Mouse (Mus musculus) monocyte, adult 59 days (primary cell): Measurements from ENCODE around the gene Hook2. TPM values are rescaled to one million over a fixed set of nuclear protein-coding genes. Genes with fewer than 3 reads are reported as not detected.

ENCODE experiments used
- total RNA-seq, 2 experiments: library from RNA; stranded (reverse); gene quantifications; one replicate each; pipeline ENCODE4 v1.2.4; 2023

The Hook2 gene
- total RNA-seq, result 1 to 10 TPM; 2.8 to 3.2 TPM

DNA sequence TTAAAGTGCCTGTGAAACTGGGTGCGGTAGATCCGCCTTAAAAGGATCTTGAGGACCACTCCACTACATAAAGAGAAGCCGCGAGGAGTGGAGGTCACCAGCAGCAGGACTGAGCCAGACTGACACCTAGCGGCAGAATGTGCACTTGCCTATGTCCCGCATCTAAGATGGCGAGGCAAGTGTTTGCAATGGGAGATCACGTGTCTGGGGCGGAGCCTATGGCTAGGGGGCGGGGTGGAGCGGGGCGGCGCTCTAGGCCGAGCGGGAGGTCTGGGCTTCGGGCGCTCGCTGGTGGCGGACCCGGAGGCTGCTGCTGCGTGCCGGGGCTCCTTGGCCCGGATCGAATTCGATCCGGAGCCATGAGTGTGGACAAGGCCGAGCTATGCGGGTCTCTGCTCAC is at the start of gene Hook2:
TSS of gene Hook2 (plus strand) at position 255 of the 400 bp plus-strand sequence.

DNA sequence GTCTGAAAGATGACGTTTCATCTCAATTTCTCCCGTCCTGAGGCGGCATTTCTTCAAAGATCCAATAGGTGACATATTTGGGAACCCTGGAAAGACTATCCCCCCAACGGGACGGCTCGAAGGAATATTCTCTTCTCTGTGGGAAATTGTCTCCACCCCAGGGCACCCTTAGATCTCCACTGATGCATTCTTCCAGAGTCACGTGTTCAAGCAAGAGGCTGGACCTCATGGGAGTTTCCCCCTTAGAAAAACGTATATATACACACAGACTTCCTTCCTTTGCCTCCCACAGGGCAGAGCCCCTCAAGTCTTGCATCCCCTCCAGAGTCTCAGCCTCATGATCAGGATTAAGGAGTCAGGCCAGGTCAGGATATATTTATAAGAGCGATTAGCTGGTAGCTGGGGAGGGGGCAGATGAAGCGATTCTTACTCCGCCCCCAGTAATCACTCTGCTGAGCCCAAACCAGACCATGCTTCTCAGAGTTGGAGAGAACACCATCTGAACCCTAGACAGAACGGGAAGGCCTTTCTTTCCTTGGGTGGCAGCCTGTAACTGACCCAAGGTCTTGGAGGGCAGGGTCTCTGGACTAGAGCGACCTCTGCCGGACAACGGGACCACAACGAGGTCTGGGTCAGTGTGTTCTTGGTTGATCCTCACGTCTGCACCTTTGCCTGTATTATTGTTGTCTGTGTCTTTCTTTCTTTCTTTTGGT is 43.7 kb upstream of the Hook2 start, which contains the start of gene Rtbdn:
TSS of gene Rtbdn (plus strand) at position 464 of the 713 bp plus-strand sequence.

DNA sequence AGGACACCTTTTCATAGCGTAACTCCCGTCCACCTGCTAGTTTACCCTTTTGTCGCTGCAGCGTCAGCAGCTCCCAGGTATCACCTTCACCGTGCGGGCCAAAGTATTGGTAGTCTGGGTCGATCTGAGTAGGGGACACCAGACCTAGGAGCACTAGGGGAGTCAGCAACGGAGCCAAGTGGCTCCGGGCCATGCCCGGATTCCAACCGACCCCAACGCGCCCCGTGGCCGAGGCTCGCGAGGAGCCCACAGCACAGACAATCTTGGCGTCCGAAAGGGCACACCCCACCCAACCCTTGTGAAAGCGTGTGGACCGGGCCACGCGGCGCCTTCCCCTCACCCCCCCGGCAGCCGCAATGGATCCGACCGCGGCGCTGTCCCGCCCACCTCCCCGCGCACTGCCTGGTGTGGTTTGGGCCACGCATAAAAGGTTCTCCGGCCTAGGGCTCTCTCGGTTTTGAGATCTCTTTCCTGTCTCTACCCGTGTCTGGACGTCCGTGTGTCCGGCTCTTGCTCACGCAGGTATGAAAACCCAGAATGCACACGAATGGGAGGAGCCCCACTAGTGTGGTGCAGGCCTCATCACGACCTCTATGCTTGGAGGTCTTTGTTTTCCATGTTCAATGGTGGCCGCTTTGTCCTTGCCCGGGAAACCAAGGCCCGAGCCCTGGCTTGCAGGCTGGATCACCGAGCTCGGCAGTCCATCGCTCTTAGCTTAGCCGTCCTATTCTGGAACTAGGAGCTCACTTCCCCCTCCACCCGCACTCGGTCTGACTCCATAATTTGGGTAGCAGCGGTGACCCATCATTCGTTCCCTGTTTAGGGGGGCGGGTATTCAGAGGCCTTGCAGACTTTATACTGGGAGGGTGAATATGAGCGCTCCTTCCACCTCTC is 20.9 kb upstream of the Hook2 start, which contains the start of the genes Gm49661, Prdx2 and Rnaseh2a:
TSS of gene Gm49661 (minus strand) at position 193 of the 894 bp plus-strand sequence.
TSS of gene Prdx2 (plus strand) at position 347 of the 894 bp plus-strand sequence.
TSS of gene Rnaseh2a (minus strand) at position 527 of the 894 bp plus-strand sequence.

DNA sequence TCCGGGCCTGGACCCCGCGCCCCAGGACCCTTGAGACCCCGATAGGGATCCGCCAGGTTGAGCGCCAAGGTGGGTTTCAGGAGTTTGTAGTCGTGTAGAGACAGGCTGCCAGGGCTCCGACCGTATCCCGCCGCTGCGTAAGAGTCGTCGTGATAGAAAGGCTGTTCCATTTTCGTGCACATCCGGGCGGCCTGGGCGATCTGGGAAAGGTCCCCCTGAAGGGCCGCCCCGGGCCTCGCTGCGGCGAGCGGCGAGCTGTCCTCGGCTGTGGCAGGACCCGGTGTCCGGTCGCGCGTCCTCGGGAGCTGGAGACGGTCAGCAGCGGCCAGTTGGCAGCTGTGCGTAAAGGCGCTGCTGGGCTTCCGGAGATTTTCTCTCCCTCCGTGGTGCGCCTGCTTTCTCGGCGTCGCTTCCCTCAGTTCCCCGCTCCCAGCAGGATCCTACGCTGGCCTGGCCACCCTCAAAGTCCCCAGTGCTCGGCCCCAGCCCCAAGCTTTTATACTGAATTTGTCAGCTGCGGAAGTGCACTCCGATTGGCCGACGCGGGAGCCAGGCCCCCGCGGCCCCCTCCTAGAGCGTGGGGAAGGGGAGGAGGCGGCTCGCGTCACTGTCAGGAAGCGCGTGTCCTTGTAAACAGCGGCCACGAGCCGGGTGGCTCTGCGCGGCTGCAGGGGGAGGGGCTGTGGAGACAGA is 12.0 kb upstream of the Hook2 start, which contains the start of gene Junb:
TSS of gene Junb (minus strand) at position 471 of the 693 bp plus-strand sequence.

DNA sequence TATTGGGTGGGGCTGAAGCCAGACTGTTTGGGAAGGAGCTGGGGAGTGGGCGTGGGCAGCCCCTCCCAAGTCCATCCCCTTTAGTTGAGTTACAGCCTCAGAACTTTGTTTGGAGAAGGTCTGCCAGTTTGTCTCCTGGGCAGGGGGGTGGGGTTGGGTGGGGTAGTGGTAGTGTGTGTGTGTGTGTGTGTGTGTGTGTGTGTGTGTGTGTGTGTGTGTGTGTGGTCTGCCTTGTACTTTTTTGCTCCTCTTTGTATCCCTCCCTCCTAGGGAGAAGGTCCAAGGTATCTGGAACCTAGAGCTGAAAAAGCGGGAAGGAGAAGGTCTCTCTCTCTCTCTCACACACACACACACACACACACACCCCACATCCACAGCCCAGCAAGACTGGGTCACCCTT is 24.0 kb downstream of the Hook2 start, which contains the start of gene Best2:
TSS of gene Best2 (minus strand) at position 101 of the 400 bp plus-strand sequence.

DNA sequence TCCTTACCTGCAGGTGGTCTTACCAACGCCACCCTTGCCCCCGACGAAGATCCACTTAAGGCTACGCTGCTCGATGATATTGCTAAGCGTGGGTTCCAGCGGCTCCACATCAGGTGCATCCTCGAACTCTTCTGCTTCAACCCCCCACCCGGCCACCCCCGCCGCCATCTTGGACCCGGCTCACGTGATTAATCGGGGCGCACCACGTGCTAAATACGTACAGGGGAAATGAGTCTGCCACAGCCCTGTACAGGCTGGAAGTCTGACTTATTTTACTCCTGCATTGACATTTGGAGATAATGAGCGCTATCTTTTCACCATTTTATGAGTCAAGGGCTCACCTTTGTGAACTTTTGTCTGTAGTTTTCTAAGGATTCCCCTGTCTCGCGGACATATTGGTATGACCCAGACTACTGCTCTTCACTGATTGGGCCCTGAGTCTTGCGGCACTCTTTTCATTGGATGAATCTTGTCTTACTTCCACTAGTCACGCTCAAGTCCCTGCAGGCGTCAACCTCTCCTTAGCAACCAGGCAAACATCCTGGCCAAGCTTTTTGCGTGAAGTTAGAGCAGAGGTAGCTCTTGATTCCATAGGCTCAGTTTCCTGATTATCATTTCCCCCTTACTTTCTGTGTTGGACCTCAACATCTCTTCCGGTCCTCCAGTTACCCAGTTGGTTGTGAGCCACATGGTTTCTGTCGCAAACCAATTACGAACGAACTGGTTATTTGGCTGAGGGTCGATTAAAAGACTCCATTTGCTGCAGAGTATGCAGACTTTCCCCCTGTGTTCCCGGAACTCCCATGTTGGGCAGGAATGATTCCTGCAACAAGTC is 34.9 kb downstream of the Hook2 start, which contains the start of gene Asna1:
TSS of gene Asna1 (minus strand) at position 184 of the 835 bp plus-strand sequence.

DNA sequence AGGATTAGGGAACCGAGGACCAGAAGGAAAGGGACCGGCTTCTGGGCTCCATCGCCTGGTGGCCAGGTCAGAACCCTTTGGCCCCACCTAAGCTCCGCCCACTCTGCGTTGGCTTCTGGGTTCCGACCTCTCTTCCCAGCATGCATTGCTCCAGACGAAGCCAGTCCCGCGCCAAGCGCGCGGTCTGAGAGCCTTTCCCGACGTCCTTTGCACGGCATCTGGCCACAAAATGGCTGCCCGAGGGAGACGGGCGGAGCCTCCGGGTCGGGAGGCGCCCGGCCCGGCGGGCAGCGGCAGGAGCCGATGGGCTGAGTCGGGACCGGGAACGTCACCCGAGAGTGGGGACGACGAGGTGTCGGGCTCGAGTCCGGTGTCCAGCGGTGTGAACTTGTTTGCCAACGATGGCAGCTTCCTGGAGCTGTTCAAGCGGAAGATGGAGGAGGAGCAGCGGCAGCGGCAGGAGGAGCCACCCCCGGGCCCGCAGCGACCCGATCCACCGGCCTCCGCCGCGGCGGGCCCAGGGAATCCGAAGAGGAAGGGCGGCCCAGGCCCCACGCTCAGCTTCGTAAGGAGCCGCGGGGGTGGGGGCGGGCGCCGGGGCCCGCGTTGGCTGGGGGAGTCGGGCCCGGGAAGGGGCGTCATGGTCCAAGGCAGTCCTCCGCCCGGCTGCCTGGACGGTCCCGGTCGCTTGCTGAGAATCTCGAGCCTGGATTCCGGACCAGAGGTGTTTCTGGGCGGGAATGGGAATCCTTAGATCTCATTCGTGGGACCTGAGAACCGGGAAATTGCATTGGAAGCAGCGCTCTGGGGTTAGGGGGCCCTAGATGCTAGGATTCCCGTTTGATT is 36.5 kb downstream of the Hook2 start, which contains the start of gene Trir:
TSS of gene Trir (plus strand) at position 154 of the 846 bp plus-strand sequence.

DNA sequence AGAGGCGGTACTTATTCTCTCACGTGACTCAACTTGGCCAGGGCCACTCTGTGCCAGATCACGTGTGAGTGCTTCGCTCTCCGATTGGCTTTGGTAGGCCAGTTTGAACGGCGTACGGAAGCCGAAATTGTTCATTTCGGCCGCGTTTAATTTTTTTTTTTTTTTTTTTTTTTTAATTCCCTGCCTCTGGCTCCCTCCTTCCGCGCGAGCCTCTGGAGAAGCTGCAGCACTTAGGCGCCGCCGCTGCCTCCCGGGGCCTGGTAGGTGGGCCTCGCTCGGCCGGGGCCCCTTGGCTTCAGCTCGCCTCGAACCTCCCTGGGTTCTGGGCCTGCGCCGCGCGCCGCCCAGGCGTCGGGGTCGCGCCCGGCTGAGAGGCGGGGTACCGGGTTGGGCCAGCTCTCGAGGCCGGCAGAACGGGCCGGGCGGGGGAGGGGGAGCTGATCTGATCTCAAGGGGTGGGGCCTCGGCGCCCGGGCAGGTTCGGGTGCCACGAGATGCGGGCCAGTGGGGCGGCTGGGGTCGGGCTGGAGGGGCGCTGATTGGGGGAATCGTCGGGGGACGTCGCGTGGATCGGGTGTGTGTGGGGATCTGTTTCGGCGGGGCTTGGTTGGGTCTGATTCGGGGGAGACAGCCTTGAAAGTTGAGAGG is 46.4 kb downstream of the Hook2 start, which contains the start of gene Tnpo2:
TSS of gene Tnpo2 (plus strand) at position 198 of the 648 bp plus-strand sequence.

Other genes starting within 250 kb of the Hook2 start
- gene Nfix, start 190.3 kb upstream of the Hook2 start, total RNA-seq, result 10 to 100 TPM; 63.7 to 72.8 TPM
- 1 to 10 TPM; 2.0 to 3.1 TPM for gene Dand5, start 167.8 kb upstream of the Hook2 start, total RNA-seq
- 10 to 100 TPM in 1 of 2 experiments, 1 to 10 TPM in 1; 8.9 to 10.1 TPM for gene Gadd45gip1, start 159.1 kb upstream of the Hook2 start, total RNA-seq
- gene Rad23a, start 149.9 kb upstream of the Hook2 start, total RNA-seq, result 10 to 100 TPM; 52.4 to 52.7 TPM
- gene Calr, start 143.7 kb upstream of the Hook2 start, total RNA-seq, result 100 to 1,000 TPM; 632 to 634 TPM
- gene Farsa, start 133.6 kb upstream of the Hook2 start, total RNA-seq, result 10 to 100 TPM; 43.6 to 47.8 TPM
- gene Syce2, start 118.5 kb upstream of the Hook2 start, total RNA-seq, result 1 to 10 TPM; 4.1 to 5.1 TPM
- gene Gcdh, start 96.7 kb upstream of the Hook2 start, total RNA-seq, result 1 to 10 TPM; 7.1 to 9.3 TPM
- gene Klf1, start 88.7 kb upstream of the Hook2 start, total RNA-seq, result not detected
- 10 to 100 TPM; 61.0 to 66.0 TPM for gene Dnase2a, start 82.0 kb upstream of the Hook2 start, total RNA-seq
- under 1 TPM; 0.29 to 0.33 TPM for gene Mast1, start 53.2 kb upstream of the Hook2 start, total RNA-seq
- gene Rtbdn, start 43.6 kb upstream of the Hook2 start, total RNA-seq, result not detected
- not detected for gene Gm49661, start 21.2 kb upstream of the Hook2 start, total RNA-seq
- gene Prdx2, start 21.0 kb upstream of the Hook2 start, total RNA-seq, result 100 to 1,000 TPM; 104 to 107 TPM
- gene Rnaseh2a, start 20.8 kb upstream of the Hook2 start, total RNA-seq, result 10 to 100 TPM; 28.9 to 32.3 TPM
- gene Junb, start 11.9 kb upstream of the Hook2 start, total RNA-seq, result 1,000 to 10,000 TPM; 1,590 to 1,695 TPM
- not detected for gene Best2, start 23.9 kb downstream of the Hook2 start, total RNA-seq
- 10 to 100 TPM; 65.2 to 76.3 TPM for gene Asna1, start 34.7 kb downstream of the Hook2 start, total RNA-seq
- gene Trir, start 36.2 kb downstream of the Hook2 start, total RNA-seq, result 100 to 1,000 TPM; 154 to 166 TPM
- gene Tnpo2, start 46.3 kb downstream of the Hook2 start, total RNA-seq, result 10 to 100 TPM; 37.3 to 54.7 TPM
- 1 to 10 TPM; 4.2 to 6.3 TPM for gene Fbxw9, start 69.5 kb downstream of the Hook2 start, total RNA-seq
- not detected for gene Gm5741, start 77.4 kb downstream of the Hook2 start, total RNA-seq
- gene Dhps, start 81.2 kb downstream of the Hook2 start, total RNA-seq, result 10 to 100 TPM; 55.7 to 74.6 TPM
- 10 to 100 TPM; 53.5 to 54.8 TPM for gene Wdr83os, start 90.1 kb downstream of the Hook2 start, total RNA-seq
- gene Wdr83, start 90.7 kb downstream of the Hook2 start, total RNA-seq, result 10 to 100 TPM in 1 of 2 experiments, 1 to 10 TPM in 1; 8.9 to 14.2 TPM
- gene Man2b1, start 92.7 kb downstream of the Hook2 start, total RNA-seq, result 100 to 1,000 TPM; 386 to 392 TPM
- 1 to 10 TPM in 1 of 2 experiments, under 1 TPM in 1; 0.39 to 1.0 TPM for gene Zfp791, start 132.5 kb downstream of the Hook2 start, total RNA-seq
- not detected for gene Cks1brt, start 161.3 kb downstream of the Hook2 start, total RNA-seq
- not detected for gene Olfr371, start 235.4 kb downstream of the Hook2 start, total RNA-seq